Mouse (Mus musculus): Measurements from ENCODE around the gene Vps41.

Gene Vps41

GRCm38 (mm10) chr13:18875321-18875720 is 158.2 kb downstream of the Vps41 start:
- DNase-seq (ENCODE audit: low read depth, low spot score) = no peak

- DNase-seq (ENCODE audit: low read depth, low spot score) = no peak
These were observed 175.8 kb downstream of the Vps41 start for GRCm38 (mm10) chr13:18892910-18893309.

DNA sequence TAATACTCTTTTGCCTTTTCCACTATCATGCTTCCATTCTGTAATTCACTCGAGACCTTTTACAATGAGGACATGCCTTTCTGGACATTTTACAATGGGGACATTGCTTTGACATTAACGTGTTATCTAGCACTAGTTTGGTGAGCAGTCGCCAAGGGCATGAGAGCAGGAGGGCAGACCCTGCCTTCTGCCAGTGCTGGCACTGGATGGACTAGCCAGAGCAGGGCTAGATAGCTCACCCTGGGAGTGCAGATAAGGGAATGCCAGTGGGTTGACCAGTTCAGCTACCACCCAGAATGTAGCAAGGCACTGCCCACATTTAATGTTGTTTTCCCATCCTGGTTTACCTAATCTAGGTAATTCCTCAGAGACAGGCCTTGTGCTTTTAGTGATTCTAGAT is 179.7 kb downstream of the Vps41 start:
- DNase-seq (ENCODE audit: low read depth, low spot score) = no peak

DNA sequence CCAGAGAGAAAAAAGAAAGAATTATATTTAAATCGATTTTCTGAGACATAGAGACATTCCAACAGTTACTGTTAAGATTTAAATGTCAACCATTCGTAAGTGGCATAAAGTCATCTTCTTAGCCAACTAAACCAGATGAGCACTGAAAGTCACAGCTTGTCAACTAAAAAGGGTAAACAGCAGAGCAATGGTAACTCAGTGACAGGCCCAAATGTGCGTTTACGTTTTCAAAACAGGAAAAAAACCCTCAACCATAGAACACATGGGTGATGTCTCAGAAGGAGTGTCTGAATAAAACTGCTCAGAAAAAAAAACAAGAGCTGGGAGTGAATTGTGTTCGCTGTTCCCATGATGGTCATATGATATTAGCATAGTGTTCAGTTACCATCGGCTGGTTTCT is 186.5 kb downstream of the Vps41 start:
- DNase-seq (ENCODE audit: low read depth, low spot score) = no peak

GRCm38 (mm10) chr13:18914774-18915173 is 197.7 kb downstream of the Vps41 start:
- no peak for DNase-seq (ENCODE audit: low read depth, low spot score)
